Mouse (Mus musculus) effector memory CD4-positive, alpha-beta T cell, adult 5 months (primary cell): ENCODE results near the gene Hnrnpul2. TPM values are rescaled to one million over a fixed set of nuclear protein-coding genes. Genes with fewer than 3 reads are reported as not detected.

Source experiments
- polyA plus RNA-seq: library from polyadenylated mRNA; unstranded; fragments of 100-300 nt; shearing (Covaris generic); gene quantifications from one replicate; pipeline ENCODE4 v1.2.1, GENCODE M21; 2017

The Hnrnpul2 gene
- 14.0 TPM for polyA plus RNA-seq

GRCm38 (mm10) chr19:8819596-8820423 lies at the start of gene Hnrnpul2:
Gene Hnrnpul2 (plus strand): TSS chr19:8820010.

GRCm38 (mm10) chr19:8770567-8771270 lies 49.1 kb upstream of the Hnrnpul2 start, which contains the start of gene Tmem223:
Gene Tmem223 (plus strand): TSS chr19:8770996.

GRCm38 (mm10) chr19:8774086-8774835 lies 45.5 kb upstream of the Hnrnpul2 start, which contains the start of gene Tmem179b:
Gene Tmem179b (minus strand): TSS chr19:8774467.

GRCm38 (mm10) chr19:8786008-8786781 lies 33.6 kb upstream of the Hnrnpul2 start, which contains the start of gene Taf6l:
Gene Taf6l (minus strand): TSS chr19:8786417.

GRCm38 (mm10) chr19:8798264-8798946 lies 21.4 kb upstream of the Hnrnpul2 start, which contains the start of gene Polr2g:
Gene Polr2g (minus strand): TSS chr19:8798577.

GRCm38 (mm10) chr19:8802130-8802821 lies 17.5 kb upstream of the Hnrnpul2 start, which contains the start of gene Zbtb3:
Gene Zbtb3 (plus strand): TSS chr19:8802555.

GRCm38 (mm10) chr19:8818801-8819595 lies 812 bp upstream of the Hnrnpul2 start, which contains the start of gene Ttc9c:
Gene Ttc9c (minus strand): TSS chr19:8819333.

GRCm38 (mm10) chr19:8829660-8830059 lies 9.8 kb downstream of the Hnrnpul2 start, which contains the start of gene AC129217.1:
Gene AC129217.1 (plus strand): TSS chr19:8829773.

GRCm38 (mm10) chr19:8837251-8837791 lies 17.5 kb downstream of the Hnrnpul2 start, which contains the start of gene Bscl2:
Gene Bscl2 (plus strand): TSS chr19:8837467.

GRCm38 (mm10) chr19:8839103-8839907 lies 19.5 kb downstream of the Hnrnpul2 start, which contains the start of gene Gng3:
Gene Gng3 (minus strand): TSS chr19:8839194.

GRCm38 (mm10) chr19:8850402-8850901 lies 30.6 kb downstream of the Hnrnpul2 start, which contains the start of gene Lrrn4cl:
Gene Lrrn4cl (plus strand): TSS chr19:8850768.

GRCm38 (mm10) chr19:8871267-8872186 lies 51.7 kb downstream of the Hnrnpul2 start, which contains the start of gene Ubxn1:
Gene Ubxn1 (plus strand): TSS chr19:8871496.

GRCm38 (mm10) chr19:8880311-8881033 lies 60.7 kb downstream of the Hnrnpul2 start, which contains the start of gene Uqcc3:
Gene Uqcc3 (minus strand): TSS chr19:8880923.

GRCm38 (mm10) chr19:8883616-8884015 lies 63.8 kb downstream of the Hnrnpul2 start, which contains the start of the genes Lbhd1 and Gm49403:
Gene Lbhd1 (plus strand): TSS chr19:8883732.
Gene Gm49403 (plus strand): TSS chr19:8883930.

